Mouse (Mus musculus) brown adipose tissue, adult 24 weeks (tissue): ENCODE measurements around the gene Ndrg3. TPM values are rescaled to one million over a fixed set of nuclear protein-coding genes. Genes with fewer than 3 reads are reported as not detected.
"Not testable (repeated sequence)": the region's sequence is repeated elsewhere in the genome, so short reads cannot be mapped to it uniquely, and the experiment has no call there.

Source experiments
- H3K27ac ChIP-seq: fragments of 200-500 bp; replicated peaks from 2 replicates; pipeline ENCODE4 v1.5.1; 2012; ENCODE audit warnings: low read depth, mild to moderate bottlenecking, low read length
- H3K4me1 ChIP-seq: fragments of 200-500 bp; 2 replicates; pipeline ENCODE4 v1.6.1; 2012; ENCODE audit warnings: low read length, mixed read lengths; ENCODE audit not compliant: control insufficient read depth, insufficient read depth, insufficient read length
- H3K4me3 ChIP-seq: fragments of 200-500 bp; 2 replicates; pipeline ENCODE4 v1.5.1; 2012; ENCODE audit warnings: low read depth, mild to moderate bottlenecking, low read length, moderate library complexity; ENCODE audit not compliant: insufficient read depth
- polyA plus RNA-seq: library from polyadenylated mRNA; stranded (reverse); fragments of >200 nt; gene quantifications from 2 replicates; pipeline ENCODE4 v1.2.4, GENCODE M21; 2012; ENCODE audit not compliant: missing spikeins, insufficient read depth, insufficient read length

Gene Ndrg3
- polyA plus RNA-seq, 1 experiment, result 181 TPM

DNA sequence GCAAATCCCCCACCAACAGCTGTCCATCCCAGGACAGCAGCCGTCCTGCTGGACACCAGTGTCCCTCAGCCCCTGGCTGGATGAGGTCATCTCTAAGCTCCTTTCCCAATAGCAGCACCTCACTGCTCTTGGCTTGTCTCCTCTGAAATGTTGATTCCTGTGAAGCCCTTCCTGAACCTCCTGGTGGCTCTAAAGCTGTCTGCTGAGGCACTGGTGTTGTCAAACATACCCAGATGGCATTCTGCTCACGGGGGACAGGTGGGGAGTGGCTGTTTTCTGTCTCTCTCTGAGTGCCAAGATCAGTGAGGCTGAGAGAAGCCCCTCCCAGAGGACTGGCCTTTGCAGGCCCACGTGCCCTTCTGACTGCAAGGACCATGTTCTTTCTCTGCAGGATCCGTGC, 85.9 kb downstream of the Ndrg3 start:
- H3K27ac ChIP-seq, H3K4me3 ChIP-seq, H3K4me1 ChIP-seq: not testable (repeated sequence)

DNA sequence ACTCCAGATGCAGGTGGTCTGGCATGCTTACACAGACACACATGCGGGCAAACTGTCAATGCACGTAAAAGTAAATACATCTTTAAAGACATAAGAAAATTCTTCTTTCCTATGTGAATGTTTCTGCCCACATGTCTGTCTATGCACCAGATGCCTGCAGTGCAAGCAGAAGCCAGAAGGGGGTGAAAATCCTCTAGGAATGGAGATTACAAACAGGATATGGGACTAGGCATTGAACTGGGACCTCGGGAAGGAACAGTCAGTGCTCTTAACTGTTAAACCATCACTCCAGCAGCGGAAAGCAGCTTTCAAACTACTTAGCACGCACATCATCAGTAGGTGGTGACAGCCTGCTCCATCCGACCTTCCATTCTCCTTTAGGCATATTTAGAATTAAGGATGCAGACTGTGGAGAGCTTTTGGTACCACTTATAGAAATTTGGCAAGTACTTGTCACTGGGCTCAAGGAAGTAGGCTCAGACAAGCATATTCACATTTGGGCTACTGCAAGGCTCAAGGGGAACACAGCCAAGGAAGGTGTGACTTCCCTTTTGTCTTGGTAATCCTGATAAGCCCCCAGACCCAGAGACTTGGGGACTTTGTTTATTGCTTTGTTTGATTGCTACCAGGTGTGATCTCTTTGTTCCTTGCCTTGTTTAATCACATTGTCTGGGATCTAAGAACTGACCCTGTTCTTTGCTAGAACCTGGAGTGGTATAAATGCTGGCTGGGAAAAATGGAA, 86.7 kb downstream of the Ndrg3 start:
- H3K27ac ChIP-seq, result no peak overlapping the region
- no peak overlapping the region for H3K4me3 ChIP-seq
- no peaks in the 10 kb centered on the region for H3K4me1 ChIP-seq

GRCm38 (mm10) chr2:156903367-156903766, 88.5 kb downstream of the Ndrg3 start:
- Histone ChIP-seq H3K4me3 (no peak overlapping the region), H3K4me1 (peaks cover 3% of the 10 kb centered on the region), H3K27ac (no peak overlapping the region)

DNA sequence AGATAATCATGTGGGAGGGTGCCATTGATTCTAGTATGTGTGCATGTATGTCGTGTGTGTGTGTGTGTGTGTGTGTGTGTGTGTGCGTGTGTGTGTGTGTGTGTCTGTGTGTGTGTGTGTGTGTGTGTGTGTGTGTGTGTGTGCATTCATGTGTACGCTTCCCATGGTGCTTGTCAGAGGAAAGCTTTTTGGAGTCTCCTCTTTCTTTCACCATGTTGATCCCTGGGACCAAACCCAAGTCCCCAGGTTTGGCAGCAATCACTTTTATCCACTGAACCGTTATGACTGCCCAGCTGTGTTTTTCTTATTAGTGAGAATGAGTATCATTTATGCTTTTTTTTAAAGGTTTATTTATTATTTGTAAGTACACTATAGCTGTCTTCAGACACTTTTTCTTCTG, 89.4 kb downstream of the Ndrg3 start:
- not testable (repeated sequence) for H3K27ac ChIP-seq, H3K4me1 ChIP-seq, H3K4me3 ChIP-seq

GRCm38 (mm10) chr2:156901883-156902282, 90.0 kb downstream of the Ndrg3 start:
- Histone ChIP-seq H3K4me1 (peaks cover 4% of the 10 kb centered on the region), H3K27ac (no peak overlapping the region), H3K4me3 (no peak overlapping the region)

GRCm38 (mm10) chr2:156901344-156901743, 90.5 kb downstream of the Ndrg3 start:
- no peak overlapping the region for H3K27ac ChIP-seq
- H3K4me1 ChIP-seq, result peaks cover 4% of the 10 kb centered on the region
- no peak overlapping the region for H3K4me3 ChIP-seq

DNA sequence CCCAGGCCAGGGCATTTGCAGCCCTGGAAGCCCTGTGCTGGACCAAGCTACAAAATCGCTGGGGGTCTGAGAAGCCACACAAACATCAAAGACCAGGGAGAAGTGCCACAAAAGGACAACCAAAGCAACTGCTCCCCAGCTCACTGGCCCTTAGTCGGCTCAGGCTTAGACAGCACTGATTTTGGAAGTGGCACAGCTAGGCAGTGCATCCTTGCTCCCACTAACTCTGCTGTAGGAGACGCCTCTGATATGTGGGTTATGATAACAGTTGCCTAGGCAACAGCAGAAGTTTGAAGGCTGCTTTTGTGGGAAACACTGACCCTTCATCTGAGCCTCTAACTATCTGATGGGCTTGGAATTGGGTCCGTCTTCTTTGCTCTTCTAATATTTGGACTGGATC, 92.7 kb downstream of the Ndrg3 start:
- no peak overlapping the region for H3K27ac ChIP-seq
- H3K4me1 ChIP-seq, result peaks cover 4% of the 10 kb centered on the region
- H3K4me3 ChIP-seq, result no peak overlapping the region

DNA sequence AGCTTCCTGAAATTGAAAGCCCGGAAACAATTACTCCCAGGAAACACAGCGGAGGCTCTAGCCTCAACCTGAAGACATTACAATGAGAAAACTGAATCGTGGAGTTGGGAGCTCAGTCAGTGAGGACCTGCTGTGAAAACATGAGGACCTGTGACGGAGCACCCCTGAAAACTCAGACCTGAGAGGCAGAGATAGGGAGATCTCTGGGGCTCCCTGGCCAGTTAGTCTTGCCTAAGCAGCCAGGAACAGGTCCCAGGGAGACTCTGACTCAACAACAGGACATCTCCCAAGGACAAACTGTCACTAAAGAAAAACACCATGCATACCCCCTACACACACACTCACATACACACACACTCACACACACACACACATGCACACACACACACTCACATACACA, 93.5 kb downstream of the Ndrg3 start:
- H3K4me1 ChIP-seq, result peaks cover 4% of the 10 kb centered on the region
- no peak overlapping the region for H3K27ac ChIP-seq
- no peak overlapping the region for H3K4me3 ChIP-seq

- Histone ChIP-seq H3K27ac (no peak overlapping the region), H3K4me3 (no peak overlapping the region), H3K4me1 (peaks cover 7% of the 10 kb centered on the region)
Observed at GRCm38 (mm10) chr2:156897034-156897433, 94.8 kb downstream of the Ndrg3 start.

- Histone ChIP-seq H3K4me1 (peaks cover 7% of the 10 kb centered on the region), H3K4me3 (no peak overlapping the region), H3K27ac (no peak overlapping the region)
Observed at GRCm38 (mm10) chr2:156896384-156896914, 95.4 kb downstream of the Ndrg3 start.

DNA sequence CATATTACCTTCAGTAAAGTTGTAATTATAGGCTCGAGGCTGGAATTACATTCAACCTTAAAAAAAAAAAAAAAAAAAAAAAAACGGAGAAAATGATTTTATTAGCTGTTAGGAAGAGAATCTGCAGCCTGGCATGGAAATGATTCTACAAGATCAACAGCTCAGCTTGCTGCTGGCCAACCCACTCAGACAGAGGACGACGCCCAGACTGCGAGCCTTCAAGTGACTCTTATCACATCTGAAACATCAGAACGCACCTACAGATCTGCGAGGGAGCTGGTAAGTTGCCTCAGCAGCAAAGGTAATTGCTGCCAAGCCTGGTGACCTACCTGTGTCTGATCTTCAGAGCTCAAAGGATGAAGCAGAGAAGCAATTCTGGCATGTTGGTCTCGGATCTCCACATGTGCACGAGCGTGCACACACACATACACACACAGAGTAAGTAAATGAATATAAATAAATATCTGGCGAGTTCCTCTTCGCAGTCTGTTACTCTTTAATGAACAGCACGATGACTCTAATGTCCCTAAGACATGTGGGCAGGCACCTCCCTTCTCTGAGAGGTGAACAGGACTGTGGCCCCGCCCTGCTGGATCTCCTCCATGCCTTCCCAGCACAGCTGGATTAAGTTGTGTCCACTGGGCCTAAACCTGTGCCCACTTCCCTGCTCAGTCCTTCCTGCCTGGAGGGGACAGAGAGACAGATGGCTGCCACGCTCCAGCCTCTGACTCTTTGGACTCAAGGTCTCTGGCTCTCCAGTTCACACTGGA, 97.2 kb downstream of the Ndrg3 start:
- Histone ChIP-seq H3K4me1 (peaks cover 7% of the 10 kb centered on the region), H3K27ac (no peak overlapping the region), H3K4me3 (no peak overlapping the region)

- H3K4me3 ChIP-seq, result no peak overlapping the region
- H3K4me1 ChIP-seq, result 0 out of 2 replicates have a peak, but pooled peaks cover 3% of the 10 kb centered on the region
- H3K27ac ChIP-seq, result no peak overlapping the region
Observed at GRCm38 (mm10) chr2:156892821-156893220, 99.0 kb downstream of the Ndrg3 start.

DNA sequence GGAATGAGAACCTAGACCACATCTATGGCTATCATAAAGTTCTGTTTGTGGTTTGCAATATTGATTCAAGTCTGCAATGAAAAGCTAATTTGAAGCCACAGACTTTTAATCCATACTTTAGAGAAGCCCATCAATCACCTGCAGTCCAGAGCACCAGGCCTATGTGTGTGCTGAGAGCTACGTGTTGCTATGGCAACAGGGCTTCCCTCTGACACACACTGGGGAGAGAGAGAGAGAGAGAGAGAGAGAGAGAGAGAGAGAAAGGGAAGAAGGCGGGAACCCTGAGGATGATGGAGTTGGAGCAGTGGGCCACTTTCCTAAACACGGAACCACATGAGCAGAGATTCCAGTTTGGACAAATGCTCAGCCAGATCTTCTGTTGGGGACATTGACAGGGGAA, 99.6 kb downstream of the Ndrg3 start:
- Histone ChIP-seq H3K4me3 (no peak overlapping the region), H3K27ac (no peak overlapping the region), H3K4me1 (0 out of 2 replicates have a peak, but pooled peaks cover 3% of the 10 kb centered on the region)

- Histone ChIP-seq H3K4me3 (no peak overlapping the region), H3K4me1 (0 out of 2 replicates have a peak, but pooled peaks cover 3% of the 10 kb centered on the region), H3K27ac (no peak overlapping the region)
Observed at GRCm38 (mm10) chr2:156888490-156888889, 103.4 kb downstream of the Ndrg3 start.

DNA sequence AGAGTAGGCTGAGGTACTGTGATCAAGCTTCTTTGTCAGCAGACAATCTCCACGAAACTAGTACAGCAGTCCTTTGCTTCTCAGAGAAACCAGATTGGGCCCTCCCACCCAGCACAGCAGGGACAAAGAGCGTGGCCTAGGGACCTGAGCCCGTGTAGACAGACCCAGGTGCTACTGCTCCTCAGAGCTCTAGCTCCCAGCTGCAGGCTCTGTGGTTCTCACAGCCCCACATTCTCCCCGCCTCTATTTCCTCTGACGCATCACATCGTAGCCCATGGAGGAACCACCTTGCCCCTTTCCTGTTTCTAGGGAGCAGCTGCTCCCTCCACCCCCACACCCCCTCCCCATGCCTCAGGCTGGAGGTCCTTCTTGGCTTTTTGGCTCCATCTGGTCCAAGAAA, 104.8 kb downstream of the Ndrg3 start, which contains the start of gene Sla2:
Gene Sla2 (minus strand): TSS at position 176 of the 400 bp plus-strand sequence.
- Histone ChIP-seq H3K27ac (no peak within 1 kb of the TSS), H3K4me3 (no peak within 1 kb of the TSS), H3K4me1 (no peaks in the 10 kb centered on the region)
